Mouse (Mus musculus) thymus, postnatal 36 days (tissue): Measurements from ENCODE around the gene Numa1.
"Not testable (repeated sequence)": the region's sequence is repeated elsewhere in the genome, so short reads cannot be mapped to it uniquely, and the experiment has no call there.

Experiments
- DNase-seq, 2 experiments: peaks; one replicate each; pipeline ENCODE4 v3.0.0; 2022; ENCODE audit warnings: mixed read lengths in 2 of 2

Numa1 gene

DNA sequence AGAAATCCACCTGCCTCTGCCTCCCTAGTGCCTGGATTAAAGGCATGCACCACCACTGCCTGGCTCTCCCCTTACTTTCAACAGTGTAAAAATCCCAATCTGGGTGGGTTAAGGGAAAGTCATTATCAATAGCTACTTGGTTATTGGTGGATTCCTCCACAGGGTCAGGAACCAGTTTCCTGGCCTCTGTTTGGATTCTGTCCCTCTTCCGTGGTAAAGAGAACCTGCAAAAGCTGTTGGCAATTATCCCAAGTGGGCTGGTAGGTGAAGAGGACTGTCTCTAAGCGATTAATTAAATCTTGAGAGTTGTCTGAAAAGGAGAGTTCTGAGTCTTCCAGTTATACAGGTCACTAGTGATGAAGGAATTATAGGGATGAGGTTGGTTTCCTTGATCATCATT is 4.4 kb downstream of the Numa1 start:
- DNase-seq: no peak

- DNase-seq: no peak
Observed at GRCm38 (mm10) chr7:101939758-101940157, 5.8 kb downstream of the Numa1 start.

- DNase-seq: not testable (repeated sequence)
Observed at GRCm38 (mm10) chr7:101949008-101949407, 15.1 kb downstream of the Numa1 start.

GRCm38 (mm10) chr7:101951648-101952047 is 17.7 kb downstream of the Numa1 start:
- DNase-seq: no peak

- no peak for DNase-seq
Observed at GRCm38 (mm10) chr7:101952098-101952497, 18.2 kb downstream of the Numa1 start.

GRCm38 (mm10) chr7:101954163-101954562 is 20.3 kb downstream of the Numa1 start:
- DNase-seq: no peak

DNA sequence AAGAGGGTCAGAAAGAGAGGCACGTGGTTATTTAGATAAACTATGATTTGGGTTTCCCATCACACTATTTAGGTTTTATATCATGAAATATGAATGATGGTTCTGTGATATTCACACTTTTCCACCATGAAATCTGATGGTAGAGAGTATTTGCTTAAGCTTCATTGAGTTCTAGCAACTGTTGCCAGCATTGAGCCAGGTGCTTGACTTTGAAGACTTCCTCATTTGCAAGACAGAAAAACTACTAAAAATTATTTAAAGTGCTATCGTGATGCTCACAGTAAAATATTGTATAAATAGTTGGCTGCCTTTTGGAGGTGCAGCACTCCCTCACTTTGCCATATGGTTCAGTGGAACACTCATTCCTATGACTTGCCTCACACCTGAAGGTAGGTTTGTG is 21.4 kb downstream of the Numa1 start:
- DNase-seq: no peak

- no peak for DNase-seq
Observed at GRCm38 (mm10) chr7:101955862-101956261, 22.0 kb downstream of the Numa1 start.

DNA sequence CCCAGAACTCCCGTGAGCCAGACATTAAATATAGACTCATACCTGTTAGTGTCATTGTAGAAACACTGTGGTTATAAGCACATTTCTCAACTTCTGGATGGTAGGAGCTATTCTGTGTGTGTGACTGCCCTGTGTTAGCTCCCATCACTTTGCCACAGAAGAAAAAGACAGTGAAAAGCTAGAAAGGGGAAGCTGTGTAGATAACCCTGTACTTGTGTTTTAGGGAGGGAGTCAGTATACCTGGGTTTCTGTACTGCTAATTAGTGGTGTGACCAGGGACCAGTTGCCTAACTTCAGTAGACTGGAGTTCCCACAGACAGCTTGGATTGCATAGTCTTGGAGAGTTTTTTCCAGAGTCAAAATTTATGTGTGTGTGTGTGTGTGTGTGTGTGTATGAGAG is 22.6 kb downstream of the Numa1 start:
- DNase-seq: no peak

- no peak for DNase-seq
Observed at GRCm38 (mm10) chr7:101956911-101957310, 23.0 kb downstream of the Numa1 start.

DNA sequence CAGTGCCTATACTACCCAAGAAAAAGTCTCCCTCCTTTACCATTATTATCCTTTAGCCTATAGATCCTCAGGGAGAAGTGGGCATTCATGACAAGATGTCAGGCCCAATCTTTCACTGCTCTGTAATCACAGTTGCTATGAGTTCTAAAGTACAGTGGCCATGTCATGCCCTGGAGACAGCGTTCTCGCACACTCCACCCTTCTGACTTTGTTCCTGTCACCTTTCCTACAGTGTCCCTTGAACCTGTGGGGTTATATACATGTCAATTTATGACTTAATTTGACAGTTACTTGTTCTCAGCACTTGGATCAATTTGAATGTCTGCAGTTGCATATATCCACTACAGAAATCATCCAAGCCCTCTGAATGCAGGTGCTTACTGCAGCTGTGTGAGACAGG is 28.9 kb downstream of the Numa1 start:
- no peak for DNase-seq

DNA sequence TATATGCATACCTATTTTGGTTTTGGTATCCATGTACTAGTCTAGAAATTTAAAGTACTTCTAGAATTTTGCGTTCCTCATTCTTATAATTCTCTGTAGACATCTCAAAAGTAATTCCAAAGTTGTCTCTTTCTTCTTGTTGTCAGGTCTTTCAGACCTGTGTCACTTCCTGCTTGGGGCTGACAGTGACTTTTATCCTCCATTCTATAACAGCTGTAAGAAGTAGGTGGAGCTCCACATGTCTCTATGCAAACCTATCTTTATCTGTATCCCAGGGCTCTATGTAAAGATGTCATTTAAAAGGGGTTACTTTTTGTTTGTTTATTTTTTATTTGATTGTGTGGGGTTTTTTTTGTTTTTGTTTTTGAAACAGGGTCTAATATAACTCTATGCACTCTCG is 29.7 kb downstream of the Numa1 start:
- DNase-seq: no peak

GRCm38 (mm10) chr7:101964551-101964950 is 30.6 kb downstream of the Numa1 start:
- no peak for DNase-seq

DNA sequence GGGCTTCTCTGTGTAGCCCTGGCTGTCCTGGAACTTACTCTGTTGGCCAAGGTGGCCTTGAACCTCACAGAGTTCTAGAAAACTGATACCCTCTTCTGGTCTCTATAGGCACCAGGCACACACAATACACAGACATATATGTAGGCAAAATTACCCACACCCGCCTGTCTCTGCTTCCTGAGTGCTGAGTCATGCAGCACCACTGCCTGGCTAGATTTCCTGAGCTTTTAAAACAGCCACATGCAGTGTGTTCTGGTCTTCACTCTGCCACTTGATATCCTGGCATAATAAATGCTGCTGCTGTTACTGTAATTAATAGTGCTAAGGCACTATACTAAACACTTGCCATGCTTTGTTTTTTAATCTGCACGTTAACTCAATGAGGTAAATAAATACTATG is 31.7 kb downstream of the Numa1 start:
- peak; percentile 25 to 42 for DNase-seq

DNA sequence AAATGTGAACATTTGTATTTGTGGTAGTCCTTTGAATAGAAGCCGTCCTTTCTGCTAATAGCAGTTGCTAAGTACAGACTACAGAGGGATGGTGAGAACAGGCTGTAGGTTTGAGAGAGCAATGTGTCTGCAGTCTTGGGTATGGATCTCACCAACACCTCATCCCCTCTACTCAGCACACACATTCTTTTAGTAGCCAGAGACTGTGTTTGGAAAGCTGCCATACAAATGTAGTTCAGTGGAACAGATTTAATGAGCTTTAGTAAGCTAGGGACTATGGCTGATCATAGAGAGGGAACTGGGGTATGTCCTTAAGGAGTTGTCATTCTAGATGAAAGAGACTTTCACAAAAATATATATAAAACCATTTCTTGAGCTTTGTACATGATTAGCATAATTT is 33.3 kb downstream of the Numa1 start:
- no peak for DNase-seq

- DNase-seq: no peak
Observed at GRCm38 (mm10) chr7:101968751-101969150, 34.8 kb downstream of the Numa1 start.

DNA sequence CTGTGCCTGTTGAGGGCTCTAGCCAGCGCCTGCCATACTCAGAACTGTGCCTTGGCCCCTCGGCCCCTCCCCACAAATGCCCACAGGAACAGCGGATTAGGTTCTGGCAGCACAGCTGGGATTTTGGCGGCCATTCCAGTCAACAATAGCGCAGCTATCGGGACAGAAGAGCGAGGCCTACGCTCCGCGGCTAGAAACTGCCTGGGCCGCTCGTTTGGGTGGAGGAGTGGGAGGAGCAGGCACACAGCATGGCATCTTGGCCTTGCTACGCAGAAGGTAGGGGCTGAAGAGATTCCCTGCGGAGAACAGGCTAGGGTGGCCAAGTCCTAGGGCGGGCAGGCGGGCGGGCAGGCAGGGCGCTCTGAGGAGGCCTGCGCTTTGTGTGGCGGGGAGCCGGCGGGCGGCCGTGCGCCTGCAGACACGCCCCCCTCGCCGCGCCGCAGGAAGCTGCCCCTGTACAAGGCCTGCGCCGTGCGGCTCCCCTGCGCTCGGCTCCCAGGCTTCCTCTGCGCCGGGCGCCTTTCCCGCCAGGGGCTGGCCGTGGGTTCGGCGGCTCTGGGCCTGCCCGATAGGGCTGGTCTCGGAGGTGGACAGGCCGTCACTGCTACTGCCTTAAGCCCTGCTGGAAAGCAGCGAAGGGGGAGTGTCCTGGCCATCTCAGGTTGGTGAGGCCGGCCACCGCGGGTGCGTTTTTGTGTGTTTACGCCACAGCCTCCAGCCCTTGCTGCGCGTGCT is 36.0 kb downstream of the Numa1 start:
- DNase-seq: peak; percentile 86 to 89

DNA sequence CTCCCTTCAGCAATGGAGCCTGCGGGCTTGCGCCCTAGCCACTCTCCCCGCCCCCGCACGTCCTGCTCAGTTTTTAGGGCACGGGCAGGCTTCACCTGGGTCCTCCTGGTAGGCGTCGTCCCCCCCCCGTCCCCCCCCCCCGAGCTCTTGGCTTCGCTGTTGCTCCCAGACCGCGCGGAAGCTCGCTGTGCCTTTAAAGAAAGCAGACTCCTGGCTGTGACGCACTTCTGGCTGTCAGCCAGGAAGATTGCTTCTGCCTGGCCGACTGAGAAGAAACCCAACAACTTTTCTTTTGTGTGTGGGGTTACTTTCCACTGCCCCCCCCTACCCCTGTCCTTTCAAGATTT is 36.5 kb downstream of the Numa1 start:
- DNase-seq: peak; percentile 67 to 80

DNA sequence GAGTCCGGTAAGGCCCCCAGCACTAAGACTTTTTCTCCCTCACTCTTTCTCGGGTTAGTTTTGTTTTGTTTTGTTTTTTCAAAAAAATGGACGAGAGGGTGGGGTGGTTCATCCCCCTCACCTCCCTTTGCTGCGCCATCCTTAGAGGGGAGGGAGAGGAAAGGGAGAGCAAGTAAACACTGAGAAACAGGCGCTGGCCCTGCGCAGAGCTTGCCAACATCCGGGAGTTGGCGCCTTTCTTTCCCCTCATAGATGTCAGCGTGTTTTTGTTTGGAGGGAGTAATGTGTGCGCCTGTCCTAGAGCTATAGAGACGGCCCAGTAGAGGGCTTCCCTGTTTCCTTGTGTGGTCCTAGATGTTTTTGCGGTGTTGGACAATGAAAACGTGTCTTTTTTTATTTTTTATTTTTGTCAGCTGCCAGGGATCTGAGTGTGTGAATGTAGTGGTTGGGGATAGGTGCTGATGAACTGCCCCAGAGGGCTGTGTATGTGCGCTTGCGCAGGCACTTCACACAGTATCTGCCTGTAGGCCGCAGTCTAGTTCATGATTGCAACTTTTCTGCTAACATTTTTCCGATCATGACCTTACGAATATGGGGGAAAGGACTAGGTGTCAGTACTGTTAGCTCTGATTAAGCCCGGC is 37.0 kb downstream of the Numa1 start:
- DNase-seq: peak; percentile 65 to 74

DNA sequence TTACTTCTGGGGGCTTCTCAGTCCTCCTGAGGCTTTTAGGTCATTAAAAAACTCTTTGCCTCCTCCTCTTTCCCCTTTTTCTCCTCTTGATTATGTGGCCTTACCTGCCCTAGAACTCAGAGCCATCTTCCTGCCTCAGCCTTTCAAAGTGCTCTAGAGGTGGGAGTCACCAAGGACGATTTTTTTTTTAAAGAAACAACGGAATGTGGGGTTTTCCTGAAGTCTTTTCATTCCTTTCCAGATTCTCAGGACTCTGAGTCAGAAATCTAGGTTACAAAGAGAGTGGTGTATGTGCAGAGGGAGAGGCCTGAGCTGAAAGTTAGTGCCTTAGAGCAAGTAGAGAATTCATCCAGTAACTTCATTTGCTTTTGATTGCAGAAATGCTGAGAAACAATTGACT is 37.8 kb downstream of the Numa1 start:
- no peak for DNase-seq

- DNase-seq: no peak
Observed at GRCm38 (mm10) chr7:101973730-101974129, 39.8 kb downstream of the Numa1 start.

DNA sequence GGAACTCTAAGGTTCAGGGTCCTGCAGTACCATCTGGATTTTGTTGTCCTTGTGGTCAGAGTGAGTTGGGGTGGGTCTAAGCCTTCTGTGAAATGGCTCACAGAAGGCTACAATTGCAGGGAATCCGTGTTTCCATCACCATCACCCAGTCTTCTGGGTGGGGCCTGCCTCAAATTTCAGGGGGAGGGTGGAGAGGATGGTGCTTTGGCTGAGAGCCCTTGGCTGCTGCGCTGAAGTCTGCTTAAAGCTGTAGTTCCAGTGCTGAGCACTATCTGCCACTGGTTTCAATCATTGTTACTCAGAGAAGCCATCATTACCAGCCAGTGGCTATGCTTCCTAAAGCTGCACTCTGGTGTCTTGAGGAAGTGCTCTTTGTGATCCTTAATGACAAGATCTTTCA is 40.6 kb downstream of the Numa1 start:
- DNase-seq: no peak

DNA sequence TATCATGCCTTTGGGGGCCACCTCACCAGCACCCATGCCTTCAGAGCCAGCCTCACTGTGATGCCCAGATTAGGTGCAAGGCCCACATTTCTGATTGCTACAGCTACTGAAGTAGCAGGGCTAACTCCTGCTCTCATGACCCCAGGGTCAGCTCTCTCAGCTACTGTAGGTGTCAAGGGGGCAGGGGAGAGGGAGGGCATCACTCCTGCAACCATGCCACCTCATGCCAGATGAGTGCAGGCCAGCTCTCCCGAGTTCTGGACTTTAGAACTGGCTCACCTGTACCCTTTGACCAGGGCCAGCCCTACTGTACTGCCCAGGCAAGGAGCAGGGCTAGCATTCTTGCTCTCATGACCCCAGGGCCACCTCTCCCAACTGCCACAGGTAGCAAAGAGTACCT is 48.8 kb downstream of the Numa1 start:
- no peak for DNase-seq

DNA sequence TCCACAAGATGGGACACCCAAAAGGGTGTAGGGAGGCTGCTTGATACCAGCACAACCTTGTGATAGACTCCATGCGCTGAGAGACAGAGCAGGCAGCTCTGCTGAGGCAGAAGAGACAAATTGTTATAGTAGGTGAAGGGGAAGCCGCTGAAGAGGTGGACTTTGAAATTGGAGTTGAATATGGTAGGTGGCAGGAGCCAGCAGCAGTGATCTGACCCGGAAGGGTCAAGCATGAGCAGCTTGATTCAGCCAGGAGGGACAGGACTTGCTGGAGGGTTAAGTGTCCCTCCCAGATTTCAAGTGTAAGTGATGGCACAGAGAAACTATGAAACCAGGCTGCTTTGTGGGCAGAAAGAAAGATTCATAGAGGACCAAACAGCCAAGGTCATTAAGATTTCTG is 51.2 kb downstream of the Numa1 start:
- DNase-seq: no peak

DNA sequence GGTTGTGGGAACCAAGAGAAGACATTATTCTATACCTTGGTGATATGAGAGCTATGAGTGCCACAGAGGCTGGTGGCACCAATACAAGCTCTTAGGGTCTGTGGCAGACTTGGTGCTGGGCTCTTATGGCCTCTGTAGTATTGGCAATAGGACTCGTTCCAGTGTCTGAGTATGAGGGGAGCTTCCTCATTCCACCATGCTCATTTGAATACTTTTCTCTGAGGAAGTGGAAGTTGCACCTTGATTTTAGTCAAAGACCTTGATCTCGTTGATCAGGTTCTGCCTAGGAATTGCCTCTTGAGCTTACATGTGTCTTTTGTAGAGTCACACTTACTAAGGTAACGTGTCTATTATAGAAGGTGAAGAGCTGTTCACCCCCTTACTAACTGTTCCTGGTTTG is 60.3 kb downstream of the Numa1 start:
- no peak for DNase-seq
